In genomic region chr17:81669062-81669815, GRCm38 (mm10) we compare ENCODE assay signal across 8 mouse cellular contexts.
DNase-seq lines count a peak whose midpoint lies in the region; ATAC-seq and TF ChIP-seq lines count a peak whose summit lies in the region.

No protein-coding gene starts in this region.

- no peaks in the 10 kb centered on the region for H3K4me1 ChIP-seq in brown adipose tissue, adult 24 weeks (ENCODE audit: control insufficient read depth, insufficient read depth, insufficient read length, low read length)
- no peaks in the 10 kb centered on the region for H3K4me1 ChIP-seq in forebrain, embryonic 11.5 days (replicated peaks; ENCODE audit: control insufficient read depth, insufficient read depth, low read length)
- peaks cover 41% of the 10 kb centered on the region for H3K4me1 ChIP-seq in heart, postnatal 0 days (ENCODE audit: control insufficient read depth, insufficient read depth)
- H3K4me1 ChIP-seq in liver, embryonic 16.5 days (ENCODE audit: control insufficient read depth, low read depth, low read length): no peaks in the 10 kb centered on the region
- H3K4me1 ChIP-seq in neural tube, embryonic 11.5 days (ENCODE audit: control insufficient read depth, insufficient read depth, low read length): no peaks in the 10 kb centered on the region

- no peak for TF ChIP-seq CTCF in heart, postnatal 0 days (IDR thresholded peaks at IDR 0.05; ENCODE audit: low read depth)
- no peak; the same call in 1 of the 2 replicates for TF ChIP-seq CTCF in layer of hippocampus, adult 2 months (conservative IDR thresholded peaks at IDR 0.05)

- no peaks in the 10 kb centered on the region for H3K9me3 ChIP-seq in forebrain, embryonic 11.5 days (ENCODE audit: control insufficient read depth, low read length)
- H3K9me3 ChIP-seq in heart, postnatal 0 days (replicated peaks; ENCODE audit: control insufficient read depth, low read length): no peaks in the 10 kb centered on the region
- no peaks in the 10 kb centered on the region for H3K9me3 ChIP-seq in liver, embryonic 16.5 days (replicated peaks; ENCODE audit: control insufficient read depth, low read length)
- H3K9me3 ChIP-seq in neural tube, embryonic 11.5 days (ENCODE audit: control insufficient read depth, low read length): no peaks in the 10 kb centered on the region

- peak overlapping the region; percentile 65 for H3K4me3 ChIP-seq in brown adipose tissue, adult 24 weeks (ENCODE audit: insufficient read depth, low read depth, low read length)
- H3K4me3 ChIP-seq in forebrain, embryonic 11.5 days (ENCODE audit: low read depth, low read length): peak overlapping the region; percentile 60
- H3K4me3 ChIP-seq in heart, postnatal 0 days (ENCODE audit: low read depth, low read length): peak overlapping the region; percentile 60
- peak overlapping the region; percentile 81 for H3K4me3 ChIP-seq in layer of hippocampus, adult 2 months
- peak overlapping the region; percentile 63 for H3K4me3 ChIP-seq in liver, embryonic 16.5 days (ENCODE audit: low read depth, low read length)
- peak overlapping the region; percentile 67 for H3K4me3 ChIP-seq in neural tube, embryonic 11.5 days (ENCODE audit: low read depth, low read length)

- peaks cover 20% of the 10 kb centered on the region for H3K27me3 ChIP-seq in forebrain, embryonic 11.5 days (ENCODE audit: control insufficient read depth, insufficient read depth, low read length)
- 0 out of 2 replicates have a peak, but pooled peaks cover 3% of the 10 kb centered on the region for H3K27me3 ChIP-seq in heart, postnatal 0 days (ENCODE audit: control insufficient read depth, insufficient read depth, low read length)
- H3K27me3 ChIP-seq in liver, embryonic 16.5 days (ENCODE audit: control insufficient read depth, insufficient read depth, low read depth, low read length): peaks cover 31% of the 10 kb centered on the region
- H3K27me3 ChIP-seq in neural tube, embryonic 11.5 days (ENCODE audit: control insufficient read depth, insufficient read depth, low read length): peaks cover 11% of the 10 kb centered on the region

- H3K4me2 ChIP-seq in forebrain, embryonic 11.5 days (ENCODE audit: low read depth, low read length, severe bottlenecking): peak overlapping the region; percentile 85
- peak overlapping the region; percentile 94 for H3K4me2 ChIP-seq in heart, postnatal 0 days (ENCODE audit: low read depth, low read length)
- H3K4me2 ChIP-seq in liver, embryonic 16.5 days (ENCODE audit: low read depth, low read length): peak overlapping the region; percentile 69
- H3K4me2 ChIP-seq in neural tube, embryonic 11.5 days (ENCODE audit: low read depth): peak overlapping the region; percentile 92

- no peaks in the 10 kb centered on the region for H3K36me3 ChIP-seq in forebrain, embryonic 11.5 days (ENCODE audit: control insufficient read depth, insufficient read depth, low read length)
- no peaks in the 10 kb centered on the region for H3K36me3 ChIP-seq in heart, postnatal 0 days (replicated peaks; ENCODE audit: control insufficient read depth, insufficient read depth, low read length)
- no peaks in the 10 kb centered on the region for H3K36me3 ChIP-seq in liver, embryonic 16.5 days (ENCODE audit: control insufficient read depth, insufficient read depth)
- no peaks in the 10 kb centered on the region for H3K36me3 ChIP-seq in neural tube, embryonic 11.5 days (ENCODE audit: control insufficient read depth, insufficient read depth, low read length)

- H3K27ac ChIP-seq in brown adipose tissue, adult 24 weeks (replicated peaks; ENCODE audit: low read depth, low read length): no peak overlapping the region
- no peak overlapping the region; the same call in 1 of the 2 replicates for H3K27ac ChIP-seq in forebrain, embryonic 11.5 days (ENCODE audit: low read depth, low read length)
- H3K27ac ChIP-seq in heart, postnatal 0 days (ENCODE audit: low read depth): peak overlapping the region; percentile 74
- H3K27ac ChIP-seq in layer of hippocampus, adult 2 months: peak overlapping the region; percentile 93
- H3K27ac ChIP-seq in liver, embryonic 16.5 days (ENCODE audit: low read length): no peak overlapping the region
- peak overlapping the region; percentile 78 for H3K27ac ChIP-seq in neural tube, embryonic 11.5 days (ENCODE audit: low read depth, low read length)

- no peak for TF ChIP-seq EP300 in heart, postnatal 0 days (IDR thresholded peaks at IDR 0.05; ENCODE audit: low read depth)

- DNase-seq in ES-CJ7 (ENCODE audit: low read depth, low spot score): peak; percentile 32
- DNase-seq in forebrain, embryonic 11.5 days (ENCODE audit: low spot score): peak; percentile 76
- peak; percentile 43 for DNase-seq in heart, postnatal 0 days (ENCODE audit: low spot score)
- peak; percentile 38 to 49 for DNase-seq in layer of hippocampus, adult 2 months (ENCODE audit: low spot score in 2 of 2)
- DNase-seq in neural tube, embryonic 11.5 days (ENCODE audit: low spot score): peak; percentile 70
- DNase-seq in urinary bladder, postnatal 36 days (ENCODE audit: low spot score in 2 of 2): peak; percentile 10 to 23

- 1% methylated on average over 22 of the region's 22 CpGs for WGBS in forebrain, embryonic 11.5 days
- 7% methylated on average over 22 of the region's 22 CpGs for WGBS in heart, postnatal 0 days
- WGBS in liver, embryonic 16.5 days (ENCODE audit: insufficient replicate concordance): 5% methylated on average over 22 of the region's 22 CpGs
- under 1% methylated on average over 22 of the region's 22 CpGs for WGBS in neural tube, embryonic 11.5 days

- ATAC-seq in forebrain, embryonic 11.5 days (replicated peaks; ENCODE audit: low FRiP score): peak; percentile 86
- peak; percentile 37 for ATAC-seq in heart, postnatal 0 days (ENCODE audit: insufficient read depth, low read depth)
- ATAC-seq in liver, embryonic 16.5 days (ENCODE audit: low read depth): peak; percentile 19; the same call in 1 of the 2 replicates
- peak; percentile 89 for ATAC-seq in neural tube, embryonic 11.5 days (ENCODE audit: insufficient read depth, low FRiP score, low TSS enrichment)

- peak overlapping the region; percentile 80 for H3K9ac ChIP-seq in forebrain, embryonic 11.5 days (ENCODE audit: low read length)
- peak overlapping the region; percentile 61 for H3K9ac ChIP-seq in heart, postnatal 0 days (replicated peaks; ENCODE audit: low read depth, low read length)
- peak overlapping the region; percentile 50; the same call in 1 of the 2 replicates for H3K9ac ChIP-seq in liver, embryonic 16.5 days (ENCODE audit: low read depth, low read length)
- H3K9ac ChIP-seq in neural tube, embryonic 11.5 days (ENCODE audit: low read length): peak overlapping the region; percentile 87

Comparison
In these comparisons a context has a peak if more than half of its experiments do, and no peak if none do; other contexts are left out.
1. DNase-seq: peak in every context shown above with its lines; median percentile 76 in forebrain, embryonic 11.5 days; 70 in neural tube, embryonic 11.5 days; 44 in layer of hippocampus, adult 2 months; 43 in heart, postnatal 0 days; 32 in ES-CJ7; 16 in urinary bladder, postnatal 36 days.
2. H3K27ac ChIP-seq: peak in heart, postnatal 0 days (single experiment), layer of hippocampus, adult 2 months (single experiment) and neural tube, embryonic 11.5 days (single experiment); none in brown adipose tissue, adult 24 weeks (single experiment), forebrain, embryonic 11.5 days (single experiment) and liver, embryonic 16.5 days (single experiment).
3. ATAC-seq: peak in every context shown above with its lines; median percentile 89 in neural tube, embryonic 11.5 days; 86 in forebrain, embryonic 11.5 days; 37 in heart, postnatal 0 days; 19 in liver, embryonic 16.5 days.
4. Peak in every context shown above with its lines, with median percentiles within 50 percentile points of each other: H3K4me3 ChIP-seq, H3K4me2 ChIP-seq and H3K9ac ChIP-seq.